Mouse (Mus musculus) olfactory bulb, adult 2 months (tissue): ENCODE data around the gene Utp15.

Experiments used
- CTCF ChIP-seq: fragments of 200-500 bp; IDR thresholded peaks from 2 replicates; pipeline ENCODE4 v1.5.1; 2012; ENCODE audit warnings: low read depth, mild to moderate bottlenecking, low read length, moderate library complexity; ENCODE audit not compliant: insufficient read depth
- POLR2A ChIP-seq: fragments of 200-500 bp; IDR thresholded peaks from 2 replicates; pipeline ENCODE4 v1.6.1; 2012; ENCODE audit warnings: mild to moderate bottlenecking, low read depth, low read length, moderate library complexity; ENCODE audit not compliant: insufficient read depth

DNA sequence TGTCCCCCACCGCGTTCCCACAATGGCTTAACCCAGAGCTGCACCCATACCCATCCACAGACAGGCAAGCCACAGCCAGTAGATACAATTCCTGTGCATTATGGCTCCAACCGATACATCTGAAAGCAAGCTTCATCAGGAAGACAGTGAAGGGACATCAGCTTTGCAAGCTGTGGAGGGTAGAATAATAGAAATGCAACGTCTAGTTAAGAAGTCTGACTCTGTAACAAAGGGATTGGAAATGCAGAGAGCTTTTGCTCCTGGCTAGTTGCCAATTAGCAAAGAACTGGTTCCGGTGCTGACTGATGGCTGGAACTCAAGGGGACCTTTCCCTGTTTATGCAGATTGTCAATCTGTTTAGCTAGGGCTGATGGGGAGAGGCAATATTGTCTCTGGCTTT lies 43.6 kb upstream of the Utp15 start:
- no peak for TF ChIP-seq CTCF
- no peak for TF ChIP-seq POLR2A
